Mouse (Mus musculus): ENCODE measurements around the gene Gipc3.
A peak's percentile ranks its signal among the peaks of the same experiment; 100 is the strongest.

- TF ChIP-seq CHD2 (IDR thresholded peaks at IDR 0.05; ENCODE audit: low read length) (no peak), CTCF (conservative IDR thresholded peaks at IDR 0.05 in 1 of 2, IDR thresholded peaks at IDR 0.05 in 1 of 2; ENCODE audit: low read depth in 2 of 2, low read length in 2 of 2) (peak; percentile 50 to 80), RCOR1 (conservative IDR thresholded peaks at IDR 0.05; ENCODE audit: low read depth, low read length) (no peak), SIN3A (IDR thresholded peaks at IDR 0.05; ENCODE audit: low read length) (no peak), USF1 (IDR thresholded peaks at IDR 0.05; ENCODE audit: low read depth, low read length) (no peak), EP300 (IDR thresholded peaks at IDR 0.05; ENCODE audit: low read length) (no peak), POLR2AphosphoS2 (IDR thresholded peaks at IDR 0.05; ENCODE audit: low read depth, low read length) (no peak), BHLHE40 (IDR thresholded peaks at IDR 0.05; ENCODE audit: low read depth, low read length) (no peak), ETS1 (conservative IDR thresholded peaks at IDR 0.05; ENCODE audit: low read depth, low read length) (no peak), POLR2A (IDR thresholded peaks at IDR 0.05; ENCODE audit: low read depth, low read length) (no peak), SMC3 (IDR thresholded peaks at IDR 0.05; ENCODE audit: low read depth, low read length) (peak; percentile 63), E2F4 (IDR thresholded peaks at IDR 0.05; ENCODE audit: insufficient replicate concordance, low read depth, low read length) (no peak)
Measured at GRCm38 (mm10) chr10:81341333-81341949, 1.6 kb downstream of the Gipc3 start.
